Mouse (Mus musculus) hindbrain, embryonic 10.5 days (tissue): ENCODE data around the gene Gse1. TPM values are rescaled to one million over a fixed set of nuclear protein-coding genes. Genes with fewer than 3 reads are reported as not detected.

Experiments
- DNase-seq: peaks from one replicate; pipeline ENCODE4 v3.0.0-alpha.2; 2017; ENCODE audit warnings: low spot score
- H3K27ac ChIP-seq: fragments of 300-500 bp; sonication (generic); 2 replicates; pipeline ENCODE4 v1.5.1; 2016; ENCODE audit warnings: mild to moderate bottlenecking, moderate library complexity
- H3K27me3 ChIP-seq: fragments of 300-500 bp; sonication (generic); 2 replicates; pipeline ENCODE4 v1.6.1; 2016; ENCODE audit warnings: mild to moderate bottlenecking; ENCODE audit not compliant: poor library complexity, insufficient read depth, severe bottlenecking
- H3K36me3 ChIP-seq: fragments of 300-500 bp; sonication (generic); 2 replicates; pipeline ENCODE4 v1.6.1; 2016; ENCODE audit warnings: mild to moderate bottlenecking, moderate library complexity
- H3K4me1 ChIP-seq: fragments of 300-500 bp; sonication (generic); replicated peaks from 2 replicates; pipeline ENCODE4 v1.6.1; 2016; ENCODE audit warnings: mild to moderate bottlenecking
- H3K4me3 ChIP-seq: fragments of 300-500 bp; sonication (generic); 2 replicates; pipeline ENCODE4 v1.5.1; 2016; ENCODE audit warnings: mild to moderate bottlenecking, moderate library complexity
- H3K9me3 ChIP-seq: fragments of 300-500 bp; sonication (generic); 2 replicates; pipeline ENCODE4 v1.6.1; 2016; ENCODE audit warnings: mild to moderate bottlenecking, moderate library complexity
- WGBS: fragments of 180-500 bp; shearing (Covaris S2); methylation state at CpG from one replicate; pipeline ENCODE4 v1.1.7; 2016; 5-methylcytosine and 5-hydroxymethylcytosine counted together
- polyA plus RNA-seq: library from polyadenylated mRNA; unstranded; fragments of >200 nt; fragmentation: Nextera tagmentation; extraction: Ambion mirVana; gene quantifications from 2 replicates; pipeline ENCODE4 v1.2.1, GENCODE M21; 2016

Gse1 gene
- polyA plus RNA-seq, 1 experiment from 2014 or later: 22.9 TPM

- no peaks in the 10 kb centered on the region for H3K9me3 ChIP-seq
- no peaks in the 10 kb centered on the region for H3K27me3 ChIP-seq
- under 1% methylated on average over 67 of the region's 67 CpGs for WGBS
- H3K27ac ChIP-seq: peak within 1 kb of the TSS; percentile 92
- peak within 1 kb of the TSS; percentile 91 for H3K4me3 ChIP-seq
- H3K4me1 ChIP-seq: peaks cover 43% of the 10 kb centered on the region
- peaks cover 35% of the 10 kb centered on the region for H3K36me3 ChIP-seq
- DNase-seq: peak; percentile 100
These were observed 360.9 kb downstream of the Gse1 start, which contains the start of gene Gins2 for GRCm38 (mm10) chr8:120588908-120589771. Gene Gins2 (minus strand): TSS chr8:120589304.

GRCm38 (mm10) chr8:120589921-120590320 is 361.7 kb downstream of the Gse1 start:
- peaks cover 27% of the 10 kb centered on the region for H3K36me3 ChIP-seq
- 72% methylated on average over 2 of the region's 2 CpGs for WGBS
- peak overlapping the region; percentile 91 for H3K4me3 ChIP-seq
- peak overlapping the region; percentile 92; the same call in 1 of the 2 replicates for H3K27ac ChIP-seq
- H3K9me3 ChIP-seq: no peaks in the 10 kb centered on the region
- peaks cover 43% of the 10 kb centered on the region for H3K4me1 ChIP-seq
- H3K27me3 ChIP-seq: no peaks in the 10 kb centered on the region
- no peak for DNase-seq

GRCm38 (mm10) chr8:120591587-120592292 is 363.5 kb downstream of the Gse1 start:
- Histone ChIP-seq H3K9me3 (no peaks in the 10 kb centered on the region), H3K36me3 (peaks cover 10% of the 10 kb centered on the region), H3K27me3 (no peaks in the 10 kb centered on the region), H3K27ac (no peak overlapping the region), H3K4me3 (no peak overlapping the region), H3K4me1 (peaks cover 41% of the 10 kb centered on the region)
- no peak for DNase-seq
- WGBS: 80% methylated on average over 10 of the region's 10 CpGs

GRCm38 (mm10) chr8:120594571-120594970 is 366.3 kb downstream of the Gse1 start:
- Histone ChIP-seq H3K27me3 (peaks cover 19% of the 10 kb centered on the region), H3K27ac (no peak overlapping the region), H3K9me3 (no peaks in the 10 kb centered on the region), H3K4me3 (no peak overlapping the region), H3K36me3 (no peaks in the 10 kb centered on the region), H3K4me1 (peaks cover 28% of the 10 kb centered on the region)
- 88% methylated on average over 5 of the region's 5 CpGs for WGBS
- DNase-seq: no peak

GRCm38 (mm10) chr8:120595963-120596362 is 367.7 kb downstream of the Gse1 start:
- 13% methylated on average over 5 of the region's 5 CpGs for WGBS
- Histone ChIP-seq H3K9me3 (no peaks in the 10 kb centered on the region), H3K36me3 (no peaks in the 10 kb centered on the region), H3K4me1 (peaks cover 21% of the 10 kb centered on the region), H3K27me3 (peaks cover 19% of the 10 kb centered on the region), H3K27ac (no peak overlapping the region), H3K4me3 (no peak overlapping the region)
- DNase-seq: peak; percentile 74

- WGBS: 30% methylated on average over 24 of the region's 24 CpGs
- Histone ChIP-seq H3K27ac (peak overlapping the region; percentile 19), H3K27me3 (peaks cover 19% of the 10 kb centered on the region), H3K9me3 (0 out of 2 replicates have a peak, but pooled peaks cover 6% of the 10 kb centered on the region), H3K4me3 (peak overlapping the region; percentile 4; the same call in 1 of the 2 replicates), H3K4me1 (peaks cover 26% of the 10 kb centered on the region), H3K36me3 (no peaks in the 10 kb centered on the region)
- peak; percentile 35 for DNase-seq
These were observed 370.3 kb downstream of the Gse1 start for GRCm38 (mm10) chr8:120598579-120598978.

GRCm38 (mm10) chr8:120599504-120599903 is 371.2 kb downstream of the Gse1 start:
- peaks cover 19% of the 10 kb centered on the region for H3K27me3 ChIP-seq
- DNase-seq: peak; percentile 62
- H3K9me3 ChIP-seq: 0 out of 2 replicates have a peak, but pooled peaks cover 6% of the 10 kb centered on the region
- H3K36me3 ChIP-seq: no peaks in the 10 kb centered on the region
- H3K4me3 ChIP-seq: no peak overlapping the region
- peaks cover 26% of the 10 kb centered on the region for H3K4me1 ChIP-seq
- no peak overlapping the region for H3K27ac ChIP-seq
- 49% methylated on average over 7 of the region's 7 CpGs for WGBS

- H3K36me3 ChIP-seq: no peaks in the 10 kb centered on the region
- H3K27ac ChIP-seq: peak overlapping the region; percentile 42
- WGBS: 53% methylated on average over 6 of the region's 6 CpGs
- H3K27me3 ChIP-seq: peaks cover 17% of the 10 kb centered on the region
- peaks cover 38% of the 10 kb centered on the region for H3K4me1 ChIP-seq
- DNase-seq: peak; percentile 45
- H3K4me3 ChIP-seq: no peak overlapping the region
- H3K9me3 ChIP-seq: 0 out of 2 replicates have a peak, but pooled peaks cover 6% of the 10 kb centered on the region
These were observed 374.4 kb downstream of the Gse1 start for GRCm38 (mm10) chr8:120602672-120603071.

- no peaks in the 10 kb centered on the region for H3K36me3 ChIP-seq
- DNase-seq: no peak
- 83% methylated on average over 9 of the region's 9 CpGs for WGBS
- H3K4me1 ChIP-seq: peaks cover 27% of the 10 kb centered on the region
- no peak overlapping the region; the same call in 1 of the 2 replicates for H3K27ac ChIP-seq
- H3K4me3 ChIP-seq: no peak overlapping the region
- H3K9me3 ChIP-seq: no peaks in the 10 kb centered on the region
- peaks cover 25% of the 10 kb centered on the region for H3K27me3 ChIP-seq
These were observed 379.2 kb downstream of the Gse1 start for GRCm38 (mm10) chr8:120607460-120607859.

- Histone ChIP-seq H3K27ac (no peak overlapping the region), H3K4me1 (peaks cover 23% of the 10 kb centered on the region), H3K36me3 (no peaks in the 10 kb centered on the region), H3K4me3 (no peak overlapping the region), H3K27me3 (peaks cover 25% of the 10 kb centered on the region), H3K9me3 (no peaks in the 10 kb centered on the region)
- DNase-seq: peak; percentile 70
- 17% methylated on average over 7 of the region's 7 CpGs for WGBS
These were observed 379.6 kb downstream of the Gse1 start for GRCm38 (mm10) chr8:120607885-120608284.

- H3K36me3 ChIP-seq: no peaks in the 10 kb centered on the region
- peaks cover 32% of the 10 kb centered on the region for H3K27me3 ChIP-seq
- DNase-seq: no peak
- no peaks in the 10 kb centered on the region for H3K9me3 ChIP-seq
- H3K27ac ChIP-seq: 0 out of 2 replicates have a peak overlapping the region, but pooled peaks have one; percentile 10
- peaks cover 20% of the 10 kb centered on the region for H3K4me1 ChIP-seq
- WGBS: 88% methylated on average over 6 of the region's 6 CpGs
- H3K4me3 ChIP-seq: no peak overlapping the region
These were observed 382.6 kb downstream of the Gse1 start for GRCm38 (mm10) chr8:120610824-120611223.

- Histone ChIP-seq H3K36me3 (no peaks in the 10 kb centered on the region), H3K27me3 (peaks cover 22% of the 10 kb centered on the region), H3K9me3 (no peaks in the 10 kb centered on the region), H3K4me3 (no peak overlapping the region), H3K27ac (no peak overlapping the region), H3K4me1 (peaks cover 35% of the 10 kb centered on the region)
- DNase-seq: no peak
- 93% methylated on average over 3 of the region's 3 CpGs for WGBS
These were observed 386.2 kb downstream of the Gse1 start for GRCm38 (mm10) chr8:120614491-120614890.
